Mouse (Mus musculus) midbrain, embryonic 15.5 days (tissue): ENCODE measurements around the gene Vdr. TPM values are rescaled to one million over a fixed set of nuclear protein-coding genes. Genes with fewer than 3 reads are reported as not detected.

Experiments
- ATAC-seq: fragments of 200-750 bp; cut with Nextera tagmentation; replicated peaks from 2 replicates; pipeline ENCODE4 v1.8.0; 2017; ENCODE audit warnings: moderate TSS enrichment
- H3K27ac ChIP-seq: fragments of 300-500 bp; sonication (generic); 2 replicates; pipeline ENCODE4 v1.5.1; 2015; ENCODE audit warnings: mild to moderate bottlenecking, inconsistent platforms
- H3K27me3 ChIP-seq: fragments of 300-500 bp; sonication (generic); replicated peaks from 2 replicates; pipeline ENCODE4 v1.6.1; 2015; ENCODE audit warnings: inconsistent platforms
- H3K36me3 ChIP-seq: fragments of 300-500 bp; sonication (generic); replicated peaks from 2 replicates; pipeline ENCODE4 v1.6.1; 2015; ENCODE audit warnings: inconsistent platforms
- H3K4me1 ChIP-seq: fragments of 300-500 bp; sonication (generic); 2 replicates; pipeline ENCODE4 v1.6.1; 2015; ENCODE audit warnings: inconsistent platforms
- H3K4me2 ChIP-seq: fragments of 300-500 bp; sonication (generic); 2 replicates; pipeline ENCODE4 v1.6.1; 2015; ENCODE audit warnings: inconsistent platforms, mild to moderate bottlenecking, moderate library complexity
- H3K4me3 ChIP-seq: fragments of 300-500 bp; sonication (generic); 2 replicates; pipeline ENCODE4 v1.5.1; 2015; ENCODE audit warnings: mild to moderate bottlenecking, inconsistent platforms
- H3K9ac ChIP-seq: fragments of 300-500 bp; sonication (generic); 2 replicates; pipeline ENCODE4 v1.6.1; 2015; ENCODE audit warnings: mild to moderate bottlenecking, inconsistent platforms
- H3K9me3 ChIP-seq: fragments of 300-500 bp; sonication (generic); 2 replicates; pipeline ENCODE4 v1.6.1; 2016; ENCODE audit warnings: inconsistent platforms
- WGBS: fragments of 180-500 bp; shearing (Covaris S2); methylation state at CpG from one replicate; pipeline ENCODE4 v1.1.7; 2015; ENCODE audit warnings: mixed read lengths; 5-methylcytosine and 5-hydroxymethylcytosine counted together
- polyA plus RNA-seq: library from polyadenylated mRNA; unstranded; fragments of >200 nt; fragmentation: Nextera tagmentation; extraction: Ambion mirVana; gene quantifications from 2 replicates; pipeline ENCODE4 v1.2.1, GENCODE M21; 2015

Gene Vdr
- polyA plus RNA-seq, 1 experiment from 2014 or later, result 0.10 TPM

DNA sequence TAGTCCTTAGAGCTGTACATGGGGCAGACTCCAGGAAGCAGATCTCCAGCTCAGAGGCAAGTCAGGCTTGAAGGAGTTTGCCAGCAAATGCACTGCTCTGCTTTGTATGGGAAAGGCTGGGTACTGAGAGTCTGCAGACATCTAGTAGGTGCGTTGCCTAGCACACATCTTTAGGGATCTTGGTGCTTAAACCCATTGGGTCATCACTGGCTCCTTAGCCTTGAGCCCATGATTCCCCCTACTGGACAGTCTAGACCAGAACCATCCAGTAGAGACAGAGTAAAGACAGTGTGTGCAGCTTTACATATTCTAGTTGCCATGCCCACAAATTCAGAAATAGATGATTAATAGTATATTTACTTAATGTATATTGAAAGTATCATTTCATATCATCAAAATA lies 69.6 kb downstream of the Vdr start:
- Histone ChIP-seq H3K4me1 (peaks cover 11% of the 10 kb centered on the region; the same call in 1 of the 2 replicates), H3K9ac (no peak overlapping the region), H3K4me3 (no peak overlapping the region), H3K36me3 (no peaks in the 10 kb centered on the region), H3K9me3 (no peaks in the 10 kb centered on the region), H3K4me2 (no peak overlapping the region), H3K27me3 (no peaks in the 10 kb centered on the region), H3K27ac (no peak overlapping the region)
- WGBS, result 82% methylated on average over 1 of the region's 1 CpGs
- no peak for ATAC-seq

DNA sequence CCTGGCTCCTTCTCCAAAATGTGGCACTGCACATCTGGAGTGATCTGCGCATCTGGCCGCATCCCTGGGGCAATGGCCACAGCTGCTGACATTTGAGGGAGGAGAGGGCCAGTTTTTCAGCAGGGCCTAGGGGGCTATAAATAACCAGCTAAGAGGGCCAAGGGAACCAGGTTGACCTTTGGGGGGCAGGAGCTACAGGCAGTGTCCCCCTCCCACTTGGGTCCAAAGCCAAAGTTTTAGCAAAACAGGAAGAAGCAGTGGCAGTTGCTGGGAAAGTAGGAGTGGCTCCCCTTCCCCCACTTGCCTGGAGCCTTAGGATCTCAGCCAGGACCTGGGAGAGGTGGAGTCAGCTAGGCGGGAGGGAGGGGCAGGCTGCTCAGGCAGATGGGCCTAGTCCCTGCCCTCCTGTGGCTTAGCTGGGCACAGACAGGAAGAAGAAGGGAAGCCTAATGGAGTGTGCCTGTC lies 70.4 kb downstream of the Vdr start:
- no peak overlapping the region for H3K9ac ChIP-seq
- no peak for ATAC-seq
- H3K4me1 ChIP-seq, result peaks cover 11% of the 10 kb centered on the region; the same call in 1 of the 2 replicates
- no peaks in the 10 kb centered on the region for H3K9me3 ChIP-seq
- H3K27ac ChIP-seq, result no peak overlapping the region
- H3K4me3 ChIP-seq, result no peak overlapping the region
- no peaks in the 10 kb centered on the region for H3K27me3 ChIP-seq
- no peaks in the 10 kb centered on the region for H3K36me3 ChIP-seq
- no peak overlapping the region for H3K4me2 ChIP-seq
- 60% methylated on average over 3 of the region's 3 CpGs for WGBS

DNA sequence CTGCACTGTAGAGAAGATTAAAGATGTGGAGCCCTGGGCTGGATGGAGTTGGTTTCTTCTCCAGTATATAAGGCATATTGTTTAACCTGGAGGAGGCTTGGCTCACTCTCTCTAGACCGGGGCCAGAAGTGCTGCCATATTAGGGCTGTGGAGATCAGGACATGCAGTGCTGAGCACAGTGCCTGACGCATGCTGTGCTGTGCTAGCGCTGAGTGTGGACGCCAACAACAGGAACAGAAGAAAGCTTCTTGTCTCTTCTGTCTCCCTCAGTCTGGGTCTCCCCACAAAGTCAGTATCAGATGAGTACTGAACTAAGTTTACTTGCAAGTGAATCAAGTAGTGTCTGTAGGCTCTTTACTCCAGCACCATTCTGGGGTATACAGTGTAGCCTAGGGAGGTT lies 71.0 kb downstream of the Vdr start:
- 67% methylated on average over 4 of the region's 4 CpGs for WGBS
- no peaks in the 10 kb centered on the region for H3K36me3 ChIP-seq
- H3K4me3 ChIP-seq, result no peak overlapping the region
- no peak overlapping the region for H3K27ac ChIP-seq
- H3K9me3 ChIP-seq, result no peaks in the 10 kb centered on the region
- peaks cover 11% of the 10 kb centered on the region; the same call in 1 of the 2 replicates for H3K4me1 ChIP-seq
- ATAC-seq, result no peak
- H3K9ac ChIP-seq, result no peak overlapping the region
- no peak overlapping the region for H3K4me2 ChIP-seq
- H3K27me3 ChIP-seq, result no peaks in the 10 kb centered on the region

DNA sequence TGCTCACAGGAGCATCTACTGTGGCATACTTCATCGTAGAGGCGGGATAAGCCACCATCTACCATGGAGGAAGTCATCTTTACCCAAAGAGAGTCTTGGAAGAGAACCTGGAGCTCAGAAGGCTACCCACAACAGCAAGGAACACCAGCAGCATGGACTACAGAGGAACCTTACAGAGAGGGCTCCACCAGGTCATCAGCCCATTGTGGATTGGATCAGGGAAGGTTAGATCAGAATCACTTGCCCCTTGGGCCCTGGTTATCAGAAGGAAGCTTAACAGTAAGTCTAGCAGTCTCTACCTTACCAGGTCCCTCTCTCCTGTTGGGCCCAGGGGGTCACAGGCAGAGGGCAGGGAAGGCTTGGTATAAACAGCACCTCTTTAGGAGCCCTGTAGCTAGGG lies 71.4 kb downstream of the Vdr start:
- Histone ChIP-seq H3K9ac (no peak overlapping the region), H3K9me3 (no peaks in the 10 kb centered on the region), H3K4me1 (peaks cover 11% of the 10 kb centered on the region; the same call in 1 of the 2 replicates), H3K27me3 (no peaks in the 10 kb centered on the region), H3K4me2 (no peak overlapping the region), H3K27ac (no peak overlapping the region), H3K4me3 (no peak overlapping the region), H3K36me3 (no peaks in the 10 kb centered on the region)
- ATAC-seq, result no peak
- 95% methylated on average over 2 of the region's 2 CpGs for WGBS

DNA sequence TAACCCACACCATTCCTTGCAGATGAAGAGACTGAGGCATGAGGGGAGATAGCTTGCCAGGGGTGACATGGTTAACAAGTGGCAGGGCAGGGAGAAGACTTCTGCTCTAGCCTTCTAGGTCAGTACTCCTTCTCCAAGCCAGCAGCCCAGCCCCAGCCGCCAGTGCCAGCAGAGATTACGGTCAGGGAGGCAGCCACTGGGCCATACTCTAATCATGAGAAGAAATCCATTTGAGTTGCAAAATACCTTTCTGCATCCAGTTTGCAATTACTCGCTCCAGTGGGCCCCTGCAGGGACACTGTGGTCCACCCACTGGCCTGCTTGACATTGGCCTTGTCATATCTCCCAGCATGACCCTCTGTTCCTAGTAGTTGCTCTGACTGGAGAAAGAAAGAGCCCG lies 72.0 kb downstream of the Vdr start:
- Histone ChIP-seq H3K4me3 (no peak overlapping the region), H3K4me2 (no peak overlapping the region), H3K4me1 (peaks cover 12% of the 10 kb centered on the region; the same call in 1 of the 2 replicates), H3K27ac (no peak overlapping the region), H3K9ac (no peak overlapping the region), H3K36me3 (no peaks in the 10 kb centered on the region), H3K27me3 (no peaks in the 10 kb centered on the region), H3K9me3 (no peaks in the 10 kb centered on the region)
- 69% methylated on average over 4 of the region's 4 CpGs for WGBS
- no peak for ATAC-seq

DNA sequence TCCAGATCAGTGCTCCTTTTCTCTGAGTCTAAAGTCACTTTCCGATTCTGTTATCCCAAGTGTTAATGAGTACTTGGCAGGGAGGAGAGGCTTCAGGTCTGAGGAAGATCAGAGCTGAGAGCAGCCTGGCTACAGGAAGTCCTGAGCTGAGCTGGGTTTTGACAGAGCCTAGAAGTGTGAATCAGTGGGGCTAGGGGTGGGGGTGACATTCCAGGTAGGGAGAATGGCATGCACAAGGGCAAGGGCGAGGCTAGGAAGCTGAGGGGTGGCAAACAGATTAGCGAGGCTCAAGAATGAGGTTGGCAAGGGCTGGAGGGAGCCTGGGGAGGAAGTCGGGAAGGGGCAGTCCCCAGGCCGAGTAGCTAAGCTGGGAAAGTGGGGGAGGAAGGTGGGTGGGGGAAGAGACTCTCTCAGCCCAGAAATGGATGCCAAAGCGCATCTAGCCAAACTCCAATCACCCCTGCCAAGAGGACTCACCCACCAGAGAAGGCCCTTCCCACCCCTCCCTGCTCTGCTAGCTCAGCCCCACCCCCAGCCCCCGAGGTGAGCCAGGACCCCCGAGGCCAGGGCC lies 72.9 kb downstream of the Vdr start:
- WGBS, result 24% methylated on average over 8 of the region's 8 CpGs
- Histone ChIP-seq H3K27me3 (no peaks in the 10 kb centered on the region), H3K27ac (no peak overlapping the region), H3K9me3 (no peaks in the 10 kb centered on the region), H3K4me2 (no peak overlapping the region), H3K4me3 (no peak overlapping the region), H3K4me1 (peaks cover 20% of the 10 kb centered on the region), H3K9ac (no peak overlapping the region), H3K36me3 (no peaks in the 10 kb centered on the region)
- ATAC-seq, result no peak; the same call in 1 of the 2 replicates

DNA sequence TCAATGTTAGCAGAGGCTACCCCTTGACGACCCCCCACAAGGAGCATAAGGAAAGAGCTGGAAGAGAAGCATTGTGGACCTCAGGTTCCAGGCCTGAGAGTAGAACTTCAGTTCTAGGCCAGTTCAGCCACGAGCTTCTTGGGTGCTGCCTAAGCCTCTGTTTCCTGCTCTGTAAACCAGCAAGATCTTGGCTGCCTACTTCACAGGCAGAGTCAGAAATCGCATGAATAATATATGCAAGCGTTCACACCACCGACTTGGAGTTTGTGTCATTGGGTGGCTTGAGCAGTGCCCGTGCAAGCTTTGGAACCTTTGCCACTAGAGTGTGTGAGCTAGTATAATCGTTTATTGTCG lies 73.6 kb downstream of the Vdr start:
- Histone ChIP-seq H3K4me1 (peaks cover 27% of the 10 kb centered on the region), H3K36me3 (no peaks in the 10 kb centered on the region), H3K27me3 (no peaks in the 10 kb centered on the region), H3K27ac (no peak overlapping the region), H3K9ac (no peak overlapping the region), H3K9me3 (no peaks in the 10 kb centered on the region), H3K4me2 (no peak overlapping the region), H3K4me3 (no peak overlapping the region)
- 70% methylated on average over 8 of the region's 8 CpGs for WGBS
- ATAC-seq, result no peak

DNA sequence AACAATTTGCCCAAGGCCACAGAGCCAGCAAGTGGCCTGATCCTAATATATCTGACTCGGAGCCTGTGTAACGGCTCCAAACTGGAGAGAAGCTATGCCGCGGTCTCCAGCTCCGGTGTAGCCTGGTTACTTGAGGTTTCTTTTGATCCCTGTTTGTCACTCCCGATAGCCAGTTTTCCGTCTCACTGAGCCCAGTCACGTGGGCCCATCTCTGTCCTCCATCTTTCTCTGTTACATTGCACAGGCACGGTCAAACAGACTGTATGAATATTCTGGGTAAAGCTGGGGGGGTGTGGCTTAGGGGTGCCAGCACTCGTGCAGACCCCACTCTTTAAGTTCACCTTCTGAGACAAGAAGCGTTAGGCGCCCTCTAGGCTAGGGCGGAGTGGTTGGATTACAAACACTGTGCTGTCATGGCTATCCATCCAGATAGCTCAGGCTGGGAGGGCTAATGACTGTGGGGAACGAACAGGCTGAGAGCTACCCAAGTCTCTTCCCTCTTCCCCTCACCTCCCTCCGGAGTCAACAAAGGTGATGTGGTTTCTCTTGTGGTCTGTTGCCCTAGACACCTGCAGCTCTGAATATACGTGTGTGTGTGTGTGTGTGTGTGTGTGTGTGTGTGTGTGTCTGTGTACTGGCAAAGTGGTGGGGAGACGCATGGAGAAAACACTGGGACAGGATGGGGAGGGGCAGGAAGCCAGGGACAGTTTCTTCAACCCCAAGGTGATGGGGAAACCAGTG lies 74.1 kb downstream of the Vdr start:
- WGBS, result 47% methylated on average over 17 of the region's 17 CpGs
- ATAC-seq, result no peak
- Histone ChIP-seq H3K36me3 (no peaks in the 10 kb centered on the region), H3K9me3 (no peaks in the 10 kb centered on the region), H3K9ac (no peak overlapping the region), H3K4me1 (peaks cover 27% of the 10 kb centered on the region), H3K27ac (no peak overlapping the region), H3K27me3 (no peaks in the 10 kb centered on the region), H3K4me2 (no peak overlapping the region), H3K4me3 (no peak overlapping the region)

DNA sequence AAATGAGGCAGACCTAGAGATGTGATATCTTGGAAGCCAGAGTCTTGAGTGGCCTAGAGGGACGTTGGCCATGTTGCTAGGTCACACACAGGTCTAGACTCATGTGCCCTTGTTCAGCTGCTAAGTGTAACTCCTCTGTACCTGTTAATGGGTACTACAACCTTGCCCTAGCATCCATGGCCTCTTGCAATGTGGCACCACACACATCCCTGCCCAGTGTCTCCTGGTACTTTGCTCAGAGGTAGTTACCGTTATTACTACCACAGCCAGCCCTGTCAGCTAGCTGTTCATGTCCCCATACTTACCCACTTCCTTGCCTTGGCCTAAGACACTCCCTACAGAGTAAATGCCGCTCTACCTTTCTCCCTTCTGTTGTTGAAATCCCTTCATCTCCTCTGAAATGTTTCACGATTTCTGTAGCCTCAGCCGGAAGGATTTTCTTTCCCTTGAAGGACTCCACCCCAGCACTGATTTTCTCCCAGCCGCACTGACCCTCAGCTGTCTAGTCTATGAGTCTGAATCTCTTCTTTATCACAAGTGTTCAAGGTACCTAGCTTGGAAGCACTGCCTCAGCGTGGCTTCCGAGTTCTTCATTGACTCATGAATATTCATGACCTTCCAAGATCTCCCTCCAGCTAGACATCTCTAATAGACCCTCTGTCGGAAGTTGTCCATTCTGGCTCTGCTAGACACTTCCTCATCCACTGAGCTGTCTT lies 77.5 kb downstream of the Vdr start:
- no peaks in the 10 kb centered on the region for H3K36me3 ChIP-seq
- no peak overlapping the region for H3K27ac ChIP-seq
- H3K27me3 ChIP-seq, result no peaks in the 10 kb centered on the region
- H3K4me3 ChIP-seq, result no peak overlapping the region
- H3K4me2 ChIP-seq, result no peak overlapping the region
- H3K4me1 ChIP-seq, result peaks cover 56% of the 10 kb centered on the region
- no peaks in the 10 kb centered on the region for H3K9me3 ChIP-seq
- ATAC-seq, result no peak
- H3K9ac ChIP-seq, result no peak overlapping the region
- WGBS, result 53% methylated on average over 9 of the region's 9 CpGs

DNA sequence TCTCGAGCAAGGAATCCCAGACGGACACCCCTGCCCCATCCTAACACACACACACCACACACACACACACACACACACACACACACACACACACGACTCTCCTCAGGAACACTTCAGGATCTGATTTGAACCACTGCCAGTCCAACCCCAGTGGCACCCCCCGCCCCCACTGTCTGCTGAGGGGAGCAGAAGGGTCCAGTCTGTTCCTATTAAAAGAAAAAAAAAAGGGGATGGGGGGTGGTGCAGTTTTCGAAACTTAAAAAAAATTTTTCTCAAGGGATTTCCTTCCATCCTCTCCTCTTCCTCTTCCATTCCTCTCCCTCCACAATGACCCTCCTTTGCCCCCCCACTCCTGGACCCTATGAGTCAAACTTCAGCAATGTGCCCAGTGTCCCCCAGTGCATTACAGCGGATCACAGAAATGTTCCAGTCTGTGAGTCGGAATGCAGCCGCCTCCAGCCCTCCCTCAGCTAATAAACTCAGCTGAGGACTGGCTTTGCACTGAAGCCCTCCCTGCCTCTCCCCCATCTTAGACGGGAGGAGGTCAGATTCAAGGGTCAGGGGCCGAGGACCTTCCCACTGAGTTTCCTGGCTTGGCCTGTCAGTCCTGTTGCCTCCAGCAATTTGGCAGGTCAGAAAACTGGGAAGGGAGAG lies 78.3 kb downstream of the Vdr start:
- Histone ChIP-seq H3K27ac (peak overlapping the region; percentile 96), H3K4me2 (peak overlapping the region; percentile 84), H3K9me3 (no peaks in the 10 kb centered on the region), H3K36me3 (no peaks in the 10 kb centered on the region), H3K27me3 (no peaks in the 10 kb centered on the region), H3K9ac (peak overlapping the region; percentile 99), H3K4me1 (peaks cover 52% of the 10 kb centered on the region), H3K4me3 (peak overlapping the region; percentile 87)
- WGBS, result 9% methylated on average over 10 of the region's 10 CpGs
- ATAC-seq, result no peak

DNA sequence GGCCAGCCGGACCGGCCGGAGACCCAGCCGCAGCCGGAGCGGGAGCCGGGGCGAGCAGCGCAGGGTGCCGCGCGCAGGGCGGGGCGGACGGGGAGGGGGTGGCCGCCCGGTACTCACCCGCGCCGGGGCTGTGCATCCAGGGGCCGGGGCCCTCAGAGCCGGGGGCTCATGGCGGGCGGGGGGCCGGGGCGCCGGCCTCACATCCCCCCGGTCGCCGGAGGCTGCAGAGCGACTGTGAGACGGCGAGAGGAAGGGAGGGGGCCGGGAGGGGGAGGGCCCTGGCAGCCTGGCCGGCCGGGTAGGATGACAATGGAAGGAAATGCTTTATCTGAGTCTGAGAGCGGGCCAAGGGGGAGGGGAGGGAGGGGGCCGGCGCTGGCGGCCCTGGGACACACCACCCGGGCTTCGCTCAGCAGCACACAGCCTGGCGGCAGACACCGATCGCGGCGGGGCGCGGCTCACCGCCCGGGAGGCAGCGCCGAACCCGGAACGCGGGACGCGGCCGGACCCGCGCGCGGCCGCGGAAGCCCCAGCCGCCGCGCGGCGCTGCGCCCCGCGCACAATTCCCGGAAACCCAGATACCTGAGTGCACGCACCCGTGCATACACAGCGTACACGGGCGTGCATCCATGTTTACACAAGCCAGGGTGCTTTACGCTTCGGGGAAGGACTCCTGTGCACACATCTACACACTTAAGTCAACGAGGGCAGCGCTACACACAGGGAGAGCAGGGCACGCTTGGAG lies 79.0 kb downstream of the Vdr start:
- no peaks in the 10 kb centered on the region for H3K36me3 ChIP-seq
- H3K4me1 ChIP-seq, result peaks cover 53% of the 10 kb centered on the region
- under 1% methylated on average over 56 of the region's 84 CpGs for WGBS
- peak; percentile 87 for ATAC-seq
- H3K4me3 ChIP-seq, result peak overlapping the region; percentile 87
- peak overlapping the region; percentile 84 for H3K4me2 ChIP-seq
- peak overlapping the region; percentile 96 for H3K27ac ChIP-seq
- H3K9ac ChIP-seq, result peak overlapping the region; percentile 99
- H3K27me3 ChIP-seq, result no peaks in the 10 kb centered on the region
- H3K9me3 ChIP-seq, result no peaks in the 10 kb centered on the region
